Mouse (Mus musculus): ENCODE measurements around the gene Apoa2. TPM values are rescaled to one million over a fixed set of nuclear protein-coding genes. Genes with fewer than 3 reads are reported as not detected.

The Apoa2 gene
- polyA plus RNA-seq, 1 experiment: not detected

DNA sequence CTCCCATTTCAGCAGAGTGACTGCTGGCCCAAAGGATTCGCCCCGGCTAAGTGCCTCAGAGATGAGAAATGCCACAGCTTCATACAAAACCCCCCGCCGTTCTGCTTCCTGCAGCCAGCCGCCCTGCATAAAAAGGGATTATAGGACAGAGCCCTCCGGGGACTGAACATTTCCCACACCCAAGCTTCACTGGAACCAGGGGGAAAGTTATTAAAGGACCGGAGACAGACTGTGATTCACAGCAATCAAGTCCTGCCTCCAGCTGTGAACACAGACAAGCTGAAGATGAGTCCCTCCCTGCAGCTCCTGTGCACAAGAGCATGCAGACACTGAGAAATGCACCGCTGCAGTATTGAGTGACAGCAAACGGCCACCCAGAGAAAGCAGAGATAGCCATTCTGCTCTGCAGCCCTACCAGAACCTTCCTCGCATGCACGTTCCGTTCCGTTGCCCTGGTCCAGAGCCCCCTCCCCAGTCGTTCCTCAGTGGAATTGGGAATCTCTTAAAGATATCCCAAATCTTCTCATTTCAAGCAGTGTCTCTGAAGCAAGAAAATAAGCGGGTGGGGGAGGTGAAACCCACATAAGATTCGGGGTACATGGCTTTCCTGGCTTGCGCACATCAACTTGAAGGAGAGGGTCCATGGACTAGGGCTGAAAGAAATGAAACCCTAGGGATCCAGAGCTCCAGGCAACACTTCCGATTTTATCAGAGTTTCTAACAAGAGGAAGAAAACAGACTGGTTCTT, 31.6 kb upstream of the Apoa2 start:
- Histone ChIP-seq H3K27me3 (ENCODE audit: control insufficient read depth, insufficient read depth, insufficient read length) (no peaks in the 10 kb centered on the region), H3K79me2 (ENCODE audit: control insufficient read depth, insufficient read depth) (no peaks in the 10 kb centered on the region), H3K79me3 (ENCODE audit: low read depth) (no peaks in the 10 kb centered on the region), H3K4me3 (ENCODE audit: insufficient read depth, poor library complexity, severe bottlenecking) (no peak overlapping the region), H3ac (ENCODE audit: control insufficient read depth, insufficient read length, low read depth) (no peak overlapping the region), H3K36me3 (ENCODE audit: control insufficient read depth, insufficient read depth) (no peaks in the 10 kb centered on the region)
- TF ChIP-seq MYOD1 (IDR thresholded peaks at IDR 0.05; ENCODE audit: control insufficient read depth, insufficient read length, low read depth) (no peak), USF1 (IDR thresholded peaks at IDR 0.05; ENCODE audit: low read depth) (no peak), CTCF (IDR thresholded peaks at IDR 0.05; ENCODE audit: control insufficient read depth, insufficient read depth, insufficient read length) (no peak), FOSL1 (IDR thresholded peaks at IDR 0.05; ENCODE audit: insufficient read depth, low read length, poor library complexity, severe bottlenecking) (no peak), MYOG (IDR thresholded peaks at IDR 0.05; ENCODE audit: control insufficient read depth, extremely low read depth, insufficient read length) (no peak), MAX (IDR thresholded peaks at IDR 0.05) (no peak), CEBPB (IDR thresholded peaks at IDR 0.05; ENCODE audit: low read depth) (no peak)

- TF ChIP-seq MYOD1 (IDR thresholded peaks at IDR 0.05; ENCODE audit: control insufficient read depth, insufficient read length, low read depth) (no peak), MAX (IDR thresholded peaks at IDR 0.05) (no peak), CTCF (IDR thresholded peaks at IDR 0.05; ENCODE audit: control insufficient read depth, insufficient read depth, insufficient read length) (no peak), FOSL1 (IDR thresholded peaks at IDR 0.05; ENCODE audit: insufficient read depth, low read length, poor library complexity, severe bottlenecking) (no peak), USF1 (IDR thresholded peaks at IDR 0.05; ENCODE audit: low read depth) (no peak), MYOG (IDR thresholded peaks at IDR 0.05; ENCODE audit: control insufficient read depth, extremely low read depth, insufficient read length) (no peak)
- no peaks in the 10 kb centered on the region for H3K27me3 ChIP-seq (ENCODE audit: control insufficient read depth, insufficient read depth, insufficient read length)
- no peaks in the 10 kb centered on the region for H3K79me2 ChIP-seq (ENCODE audit: control insufficient read depth, insufficient read depth)
- H3K4me3 ChIP-seq (ENCODE audit: insufficient read depth, poor library complexity, severe bottlenecking): no peak overlapping the region
- H3ac ChIP-seq (ENCODE audit: control insufficient read depth, insufficient read length, low read depth): no peak overlapping the region
- H3K79me3 ChIP-seq (ENCODE audit: low read depth): no peaks in the 10 kb centered on the region
- H3K36me3 ChIP-seq (ENCODE audit: control insufficient read depth, insufficient read depth): no peaks in the 10 kb centered on the region
These were observed 30.7 kb upstream of the Apoa2 start for GRCm38 (mm10) chr1:171193911-171194830.

GRCm38 (mm10) chr1:171195046-171195822, 29.6 kb upstream of the Apoa2 start:
- Histone ChIP-seq H3ac (ENCODE audit: control insufficient read depth, insufficient read length, low read depth) (no peak overlapping the region), H3K27me3 (ENCODE audit: control insufficient read depth, insufficient read depth, insufficient read length) (no peaks in the 10 kb centered on the region), H3K36me3 (ENCODE audit: control insufficient read depth, insufficient read depth) (no peaks in the 10 kb centered on the region), H3K79me2 (ENCODE audit: control insufficient read depth, insufficient read depth) (no peaks in the 10 kb centered on the region), H3K4me3 (ENCODE audit: insufficient read depth, poor library complexity, severe bottlenecking) (no peak overlapping the region), H3K79me3 (ENCODE audit: low read depth) (no peaks in the 10 kb centered on the region)
- TF ChIP-seq MYOD1 (IDR thresholded peaks at IDR 0.05; ENCODE audit: control insufficient read depth, insufficient read length, low read depth) (no peak), MYOG (IDR thresholded peaks at IDR 0.05; ENCODE audit: control insufficient read depth, extremely low read depth, insufficient read length) (no peak), MAX (IDR thresholded peaks at IDR 0.05) (no peak), CEBPB (IDR thresholded peaks at IDR 0.05; ENCODE audit: low read depth) (no peak), FOSL1 (IDR thresholded peaks at IDR 0.05; ENCODE audit: insufficient read depth, low read length, poor library complexity, severe bottlenecking) (no peak), USF1 (IDR thresholded peaks at IDR 0.05; ENCODE audit: low read depth) (no peak), CTCF (IDR thresholded peaks at IDR 0.05; ENCODE audit: control insufficient read depth, insufficient read depth, insufficient read length) (no peak)

GRCm38 (mm10) chr1:171195887-171196397, 28.9 kb upstream of the Apoa2 start, which contains the start of gene Pcp4l1:
TSS of gene Pcp4l1 (minus strand) at chr1:171196268.
- TF ChIP-seq CEBPB (IDR thresholded peaks at IDR 0.05; ENCODE audit: low read depth) (no peak), CTCF (IDR thresholded peaks at IDR 0.05; ENCODE audit: control insufficient read depth, insufficient read depth, insufficient read length) (no peak), FOSL1 (IDR thresholded peaks at IDR 0.05; ENCODE audit: insufficient read depth, low read length, poor library complexity, severe bottlenecking) (no peak), USF1 (IDR thresholded peaks at IDR 0.05; ENCODE audit: low read depth) (no peak), MYOG (IDR thresholded peaks at IDR 0.05; ENCODE audit: control insufficient read depth, extremely low read depth, insufficient read length) (no peak), MAX (IDR thresholded peaks at IDR 0.05) (no peak), MYOD1 (IDR thresholded peaks at IDR 0.05; ENCODE audit: control insufficient read depth, insufficient read length, low read depth) (no peak)
- Histone ChIP-seq H3K27me3 (ENCODE audit: control insufficient read depth, insufficient read depth, insufficient read length) (no peaks in the 10 kb centered on the region), H3K79me3 (ENCODE audit: low read depth) (no peaks in the 10 kb centered on the region), H3K4me3 (ENCODE audit: insufficient read depth, poor library complexity, severe bottlenecking) (no peak within 1 kb of the TSS), H3K79me2 (ENCODE audit: control insufficient read depth, insufficient read depth) (no peaks in the 10 kb centered on the region), H3K36me3 (ENCODE audit: control insufficient read depth, insufficient read depth) (no peaks in the 10 kb centered on the region), H3ac (ENCODE audit: control insufficient read depth, insufficient read length, low read depth) (no peak within 1 kb of the TSS)

GRCm38 (mm10) chr1:171199532-171199931, 25.3 kb upstream of the Apoa2 start:
- Histone ChIP-seq H3K79me3 (ENCODE audit: low read depth) (no peaks in the 10 kb centered on the region), H3ac (ENCODE audit: control insufficient read depth, insufficient read length, low read depth) (no peak overlapping the region), H3K36me3 (ENCODE audit: control insufficient read depth, insufficient read depth) (no peaks in the 10 kb centered on the region), H3K4me3 (ENCODE audit: insufficient read depth, poor library complexity, severe bottlenecking) (no peak overlapping the region), H3K27me3 (ENCODE audit: control insufficient read depth, insufficient read depth, insufficient read length) (no peaks in the 10 kb centered on the region), H3K79me2 (ENCODE audit: control insufficient read depth, insufficient read depth) (no peaks in the 10 kb centered on the region)
- TF ChIP-seq CTCF (IDR thresholded peaks at IDR 0.05; ENCODE audit: control insufficient read depth, insufficient read depth, insufficient read length) (no peak), MYOG (IDR thresholded peaks at IDR 0.05; ENCODE audit: control insufficient read depth, extremely low read depth, insufficient read length) (no peak), CEBPB (IDR thresholded peaks at IDR 0.05; ENCODE audit: low read depth) (no peak), MAX (IDR thresholded peaks at IDR 0.05) (no peak), MYOD1 (IDR thresholded peaks at IDR 0.05; ENCODE audit: control insufficient read depth, insufficient read length, low read depth) (no peak), USF1 (IDR thresholded peaks at IDR 0.05; ENCODE audit: low read depth) (no peak), FOSL1 (IDR thresholded peaks at IDR 0.05; ENCODE audit: insufficient read depth, low read length, poor library complexity, severe bottlenecking) (no peak)
